Mouse (Mus musculus): ENCODE data around the gene Tubb4b. TPM values are rescaled to one million over a fixed set of nuclear protein-coding genes. Genes with fewer than 3 reads are reported as not detected.

The Tubb4b gene
- total and polyA plus RNA-seq, 3 experiments = 183 to 1,037 (median 979) TPM

GRCm38 (mm10) chr2:25178285-25178972 is 46.1 kb downstream of the Tubb4b start:
- Histone ChIP-seq H3K4me1 (ENCODE audit: control insufficient read depth in 1 of 2, insufficient read depth in 2 of 2, low read length in 2 of 2) (peaks cover 8 to 19% of the 10 kb centered on the region in 2 experiments), H3K27ac (ENCODE audit: control insufficient read depth, low read depth, low read length) (no peak overlapping the region), H3K4me3 (ENCODE audit: control insufficient read depth in 1 of 2, insufficient read depth in 1 of 2, low read depth in 2 of 2, low read length in 2 of 2) (no peak overlapping the region), H3K9me3 (replicated peaks; ENCODE audit: insufficient read depth, low read length) (no peaks in the 10 kb centered on the region), H3K79me2 (ENCODE audit: control insufficient read depth, insufficient read depth, low read length, poor library complexity) (peaks cover 8% of the 10 kb centered on the region), H3K9ac (ENCODE audit: control insufficient read depth, low read depth, low read length, poor library complexity, severe bottlenecking) (no peak overlapping the region), H3K27me3 (ENCODE audit: control insufficient read depth in 1 of 2, insufficient read depth in 2 of 2, low read length in 2 of 2) (no peaks in the 10 kb centered on the region), H3K36me3 (ENCODE audit: control insufficient read depth in 1 of 2, insufficient read depth in 2 of 2, low read length in 2 of 2) (peaks cover 0 to 16% of the 10 kb centered on the region in 2 experiments; a peak in 2 of 4 replicates)
- TF ChIP-seq USF2 (IDR thresholded peaks at IDR 0.05; ENCODE audit: borderline replicate concordance in 1 of 2, insufficient read depth in 1 of 2, low read depth in 1 of 2, low read length in 2 of 2) (no peak), ZKSCAN1 (IDR thresholded peaks at IDR 0.05; ENCODE audit: low read depth, low read length) (no peak), BHLHE40 (IDR thresholded peaks at IDR 0.05; ENCODE audit: borderline replicate concordance, low read depth, low read length) (no peak), SIN3A (IDR thresholded peaks at IDR 0.05; ENCODE audit: low read length) (no peak)
- DNase-seq (ENCODE audit: low read depth, low spot score) = no peak

- DNase-seq (ENCODE audit: low read depth, low spot score) = no peak
- H3K79me2 ChIP-seq (ENCODE audit: control insufficient read depth, insufficient read depth, low read length, poor library complexity) = peaks cover 8% of the 10 kb centered on the region
- TF ChIP-seq POLR2AphosphoS5 (IDR thresholded peaks at IDR 0.05; ENCODE audit: borderline replicate concordance, low read depth, low read length) (no peak), RAD21 (IDR thresholded peaks at IDR 0.05; ENCODE audit: low read depth, low read length) (no peak), TBP (IDR thresholded peaks at IDR 0.05; ENCODE audit: low read depth, low read length) (no peak), ZKSCAN1 (IDR thresholded peaks at IDR 0.05; ENCODE audit: low read depth, low read length) (no peak), ZMIZ1 (IDR thresholded peaks at IDR 0.05; ENCODE audit: low read depth, low read length) (no peak), EP300 (IDR thresholded peaks at IDR 0.05; ENCODE audit: low read depth in 1 of 2, low read length in 2 of 2) (no peak), ELF1 (IDR thresholded peaks at IDR 0.05; ENCODE audit: low read depth, low read length) (no peak), CHD2 (IDR thresholded peaks at IDR 0.05; ENCODE audit: low read length) (no peak), MAFK (IDR thresholded peaks at IDR 0.05; ENCODE audit: borderline replicate concordance, low read depth, low read length) (no peak), KAT2A (conservative IDR thresholded peaks at IDR 0.05; ENCODE audit: low read depth, low read length) (no peak), ZNF384 (IDR thresholded peaks at IDR 0.05; ENCODE audit: low read depth, low read length) (no peak), POLR2A (IDR thresholded peaks at IDR 0.05; ENCODE audit: control insufficient read depth in 1 of 2, insufficient read depth in 1 of 2, low read depth in 1 of 2, low read length in 2 of 2, poor library complexity in 1 of 2) (no peak), MYB (IDR thresholded peaks at IDR 0.05; ENCODE audit: low read depth, low read length) (no peak), CTCF (IDR thresholded peaks at IDR 0.05 in 2 of 3, conservative IDR thresholded peaks at IDR 0.05 in 1 of 3; ENCODE audit: control insufficient read depth in 1 of 3, insufficient read depth in 1 of 3, low read depth in 2 of 3, low read length in 3 of 3, poor library complexity in 1 of 3, severe bottlenecking in 1 of 3) (no peak), GABPA (IDR thresholded peaks at IDR 0.05; ENCODE audit: low read depth, low read length) (no peak)
- H3K4me3 ChIP-seq (ENCODE audit: control insufficient read depth in 1 of 2, insufficient read depth in 1 of 2, low read depth in 2 of 2, low read length in 2 of 2) = no peak overlapping the region
- peaks cover 0 to 11% of the 10 kb centered on the region in 2 experiments; a peak in 2 of 4 replicates for H3K36me3 ChIP-seq (ENCODE audit: control insufficient read depth in 1 of 2, insufficient read depth in 2 of 2, low read length in 2 of 2)
- H3K4me1 ChIP-seq (ENCODE audit: control insufficient read depth in 1 of 2, insufficient read depth in 2 of 2, low read length in 2 of 2) = peaks cover 6 to 20% of the 10 kb centered on the region in 2 experiments
- no peak overlapping the region for H3K9ac ChIP-seq (ENCODE audit: control insufficient read depth, low read depth, low read length, poor library complexity, severe bottlenecking)
- no peaks in the 10 kb centered on the region for H3K27me3 ChIP-seq (ENCODE audit: control insufficient read depth in 1 of 2, insufficient read depth in 2 of 2, low read length in 2 of 2)
- H3K9me3 ChIP-seq (replicated peaks; ENCODE audit: insufficient read depth, low read length) = no peaks in the 10 kb centered on the region
- no peak overlapping the region for H3K27ac ChIP-seq (ENCODE audit: control insufficient read depth, low read depth, low read length)
These were observed 46.8 kb downstream of the Tubb4b start for GRCm38 (mm10) chr2:25177685-25178084.
